Mouse (Mus musculus): Measurements from ENCODE around the gene Cyp2c65.

The Cyp2c65 gene

DNA sequence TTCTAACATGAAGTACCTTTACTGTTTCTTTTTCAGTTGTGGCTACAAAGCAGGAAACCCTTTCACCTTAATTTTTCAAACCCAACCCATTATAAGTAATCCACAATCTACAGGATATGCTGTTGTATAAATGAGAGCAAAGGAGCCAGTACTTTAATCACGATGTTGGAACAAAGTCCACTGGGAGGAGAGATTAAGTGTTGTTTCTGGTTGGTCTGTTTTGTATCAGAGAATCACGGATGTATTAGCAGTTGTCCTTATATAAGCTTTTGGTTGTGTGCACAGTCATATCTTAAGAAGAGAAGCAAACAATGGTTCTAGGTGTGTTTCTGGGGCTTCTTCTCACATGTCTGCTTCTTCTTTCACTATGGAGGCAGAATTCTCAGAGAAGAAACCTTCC, at the start of gene Cyp2c65:
TSS of gene Cyp2c65 (plus strand) at position 297 of the 400 bp plus-strand sequence.
- no peak for DNase-seq (ENCODE audit: low spot score)

DNA sequence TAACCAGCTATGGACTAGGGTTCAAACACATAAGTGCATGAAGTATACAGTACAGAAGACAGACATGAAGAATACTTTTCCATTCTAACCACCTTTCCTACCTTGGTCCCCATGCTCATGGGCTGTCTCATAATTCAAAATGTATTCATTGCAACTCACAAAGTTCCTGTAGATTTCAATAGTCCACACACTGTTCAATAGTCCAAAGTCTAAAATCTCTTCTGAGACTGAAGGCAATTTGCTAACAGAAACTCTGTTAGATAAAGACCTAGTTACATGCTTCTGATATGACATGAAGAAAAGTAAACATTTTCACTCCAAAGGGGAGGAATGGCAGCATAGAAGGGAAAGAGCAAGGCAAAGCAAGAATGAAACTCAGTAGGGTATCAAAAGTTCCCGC, 2.9 kb upstream of the Cyp2c65 start:
- no peak for DNase-seq (ENCODE audit: low spot score)

DNA sequence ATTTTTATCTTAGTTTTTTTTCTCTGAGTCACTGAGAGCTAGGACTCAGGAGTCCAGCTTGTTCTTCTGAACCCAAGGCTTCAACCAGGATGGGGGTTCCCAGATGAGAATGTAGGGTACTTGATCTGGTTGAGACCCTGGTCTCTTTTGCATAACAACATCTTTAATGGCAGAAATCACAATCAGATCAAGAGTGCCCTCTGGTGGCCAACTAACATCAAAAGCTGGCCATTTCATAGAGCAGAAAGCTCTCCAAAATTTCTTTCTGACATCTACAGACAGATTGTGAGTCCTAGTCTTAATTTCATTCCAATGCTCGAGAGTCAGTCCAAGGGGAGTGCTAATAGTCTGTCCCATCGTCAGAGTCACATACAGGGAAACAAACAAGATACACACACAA, 38.0 kb downstream of the Cyp2c65 start:
- DNase-seq (ENCODE audit: low spot score), result peak; percentile 7

DNA sequence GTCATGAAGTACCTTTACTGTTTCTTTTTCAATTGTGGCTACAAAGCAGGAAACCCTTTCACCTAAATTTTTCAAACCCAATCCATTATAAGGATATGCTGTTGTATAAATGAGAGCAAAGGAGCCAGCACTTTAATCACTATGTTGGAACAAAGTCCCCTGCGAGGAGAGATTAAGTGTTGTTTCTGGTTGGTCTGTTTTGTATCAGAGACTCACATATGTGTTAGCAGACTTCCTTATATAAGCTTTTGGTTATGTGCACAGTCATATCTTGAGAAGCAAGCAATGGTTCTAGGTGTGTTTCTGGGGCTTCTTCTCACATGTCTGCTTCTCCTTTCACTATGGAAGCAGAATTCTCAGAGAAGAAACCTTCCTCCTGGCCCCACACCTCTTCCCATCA, 52.8 kb downstream of the Cyp2c65 start, which contains the start of gene Cyp2c66:
TSS of gene Cyp2c66 (plus strand) at position 255 of the 400 bp plus-strand sequence.
- no peak for DNase-seq (ENCODE audit: low spot score)
